Mouse (Mus musculus): ENCODE data around the gene Olfr810.

Gene Olfr810

DNA sequence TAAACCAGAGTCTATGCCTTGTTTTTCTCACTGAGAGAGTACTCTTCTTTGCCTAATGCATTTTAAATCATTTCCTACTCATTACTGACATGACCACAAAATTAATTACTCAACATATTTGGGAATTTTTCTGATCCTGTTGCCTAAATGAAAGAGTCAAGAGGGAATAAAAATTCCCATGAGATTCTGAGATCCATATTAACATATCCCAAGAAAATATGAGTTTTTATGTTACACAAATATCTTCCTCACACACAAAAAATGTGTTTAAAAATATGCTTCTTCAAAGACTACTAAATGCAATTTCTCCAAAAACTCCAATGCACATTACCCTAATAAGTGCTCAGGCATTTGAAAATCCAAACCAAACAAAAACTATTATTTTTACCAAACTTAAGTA, at the start of gene Olfr810:
Gene Olfr810 (minus strand): TSS at position 101 of the 400 bp plus-strand sequence.
- no peak for DNase-seq (ENCODE audit: low read depth, low spot score)

DNA sequence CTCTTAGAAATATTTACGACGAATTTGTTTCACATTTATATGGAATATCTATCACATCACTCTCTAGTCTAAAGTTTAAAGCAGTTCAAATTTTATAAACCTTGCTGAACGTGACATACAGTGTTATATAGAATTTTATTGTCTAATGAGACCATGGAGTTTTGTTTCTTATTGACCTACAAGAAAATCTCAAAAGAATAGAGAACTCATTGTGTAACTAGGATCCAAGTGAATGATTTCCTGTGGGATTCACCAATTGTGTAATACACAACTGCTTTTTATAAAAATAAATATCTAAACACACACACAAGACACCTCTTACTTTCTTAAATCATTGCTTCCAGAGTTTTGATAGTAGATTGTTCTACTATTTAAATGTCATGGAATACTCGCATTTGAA, 9.6 kb upstream of the Olfr810 start, which contains the start of gene Olfr811:
Gene Olfr811 (minus strand): TSS at position 101 of the 400 bp plus-strand sequence.
- DNase-seq (ENCODE audit: low read depth, low spot score) = no peak

DNA sequence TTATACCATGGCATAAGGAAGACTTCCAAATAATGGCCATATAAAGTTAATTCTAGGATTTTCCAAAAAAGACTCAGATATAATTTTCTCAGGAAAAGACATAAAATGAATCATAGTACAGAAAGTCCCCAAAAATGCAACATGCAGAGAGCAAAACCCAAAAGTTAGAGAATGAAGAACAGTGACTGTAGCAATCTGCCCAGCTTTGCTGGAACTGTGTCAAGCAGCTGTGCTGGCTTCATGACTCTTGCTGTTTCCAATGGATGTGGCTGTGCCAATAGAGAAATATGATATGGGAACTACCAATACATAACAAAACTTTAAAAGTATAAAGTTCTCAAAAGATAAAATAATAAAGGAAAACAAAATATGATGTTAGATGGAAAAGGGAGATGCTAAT, 16.6 kb downstream of the Olfr810 start:
- DNase-seq (ENCODE audit: low read depth, low spot score) = no peak

DNA sequence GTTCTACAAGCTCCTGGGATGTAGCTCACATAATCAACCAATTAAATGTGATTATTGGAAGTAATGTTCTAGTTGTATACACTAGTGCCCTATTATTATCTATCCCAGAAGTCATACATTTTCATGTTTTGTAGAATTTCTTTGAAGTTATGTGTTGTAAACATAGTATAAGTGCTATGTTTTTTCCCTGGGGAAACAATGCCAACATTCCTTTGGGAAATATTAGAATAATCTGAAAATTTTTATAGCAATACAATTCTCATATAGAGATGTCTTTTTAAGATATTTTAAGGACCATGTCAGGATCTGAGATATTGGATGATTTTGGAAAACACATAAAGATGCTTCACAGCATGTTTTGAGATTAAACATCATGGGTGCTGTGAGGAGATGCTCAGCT, 20.4 kb downstream of the Olfr810 start, which contains the start of gene Olfr809:
Gene Olfr809 (plus strand): TSS at position 301 of the 400 bp plus-strand sequence.
- no peak for DNase-seq (ENCODE audit: low read depth, low spot score)

DNA sequence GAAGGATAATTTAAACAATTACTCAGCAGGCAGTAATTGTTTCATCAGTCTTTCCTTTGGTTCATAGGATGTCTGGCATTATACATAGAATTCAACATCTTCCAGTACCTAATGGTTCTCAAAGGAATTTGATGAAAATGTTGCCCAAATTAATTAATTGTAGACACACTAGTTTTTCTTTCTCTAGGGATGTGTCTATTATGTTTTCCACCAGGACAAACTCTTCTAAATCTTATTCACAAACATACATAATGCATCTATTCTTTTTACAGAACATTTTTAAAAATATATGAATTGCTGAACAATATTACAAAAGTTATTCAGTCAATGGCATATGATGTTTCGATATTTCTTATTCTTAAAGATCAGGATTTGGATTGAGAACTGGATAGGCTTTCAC, 29.5 kb downstream of the Olfr810 start, which contains the start of gene Olfr808:
Gene Olfr808 (plus strand): TSS at position 301 of the 400 bp plus-strand sequence.
- no peak for DNase-seq (ENCODE audit: low read depth, low spot score)

DNA sequence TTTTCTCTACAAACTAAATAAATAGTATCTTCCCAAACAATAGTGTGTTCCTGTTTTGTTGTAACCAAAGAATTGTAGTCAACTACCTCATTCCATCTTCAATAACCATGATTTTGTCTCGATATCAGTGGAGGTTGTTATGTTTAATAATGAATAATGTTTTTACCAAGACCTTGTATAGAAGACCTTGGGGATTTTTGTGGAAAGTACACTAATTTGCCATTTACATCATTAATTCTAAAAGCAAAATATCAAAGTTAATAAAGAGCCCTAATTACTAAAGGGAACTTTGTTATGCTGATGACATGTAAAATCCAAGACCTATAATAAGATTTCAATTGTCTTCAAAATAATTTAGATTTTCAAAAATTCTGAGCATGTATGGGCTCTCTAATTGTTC, 37.0 kb downstream of the Olfr810 start, which contains the start of gene Olfr807:
Gene Olfr807 (minus strand): TSS at position 101 of the 400 bp plus-strand sequence.
- DNase-seq (ENCODE audit: low read depth, low spot score) = no peak

DNA sequence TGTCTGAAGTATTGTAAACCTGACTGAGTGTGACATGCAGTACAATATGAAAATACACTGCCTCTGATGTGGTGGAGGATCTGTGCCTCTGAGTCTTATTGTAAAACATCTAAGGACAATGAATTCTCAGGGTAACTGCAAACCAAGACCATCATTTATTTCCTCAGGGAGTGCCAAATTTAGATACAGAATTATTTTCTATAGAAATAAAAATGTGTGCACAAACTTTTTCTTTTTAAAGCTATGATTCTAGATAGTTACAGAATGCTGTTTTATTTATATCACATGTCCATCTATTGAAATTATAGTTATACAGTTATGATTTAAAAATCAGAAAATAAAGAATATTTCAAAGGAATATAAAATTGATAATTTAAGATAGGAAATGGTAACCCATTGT, 52.9 kb downstream of the Olfr810 start, which contains the start of gene Olfr806:
Gene Olfr806 (minus strand): TSS at position 101 of the 400 bp plus-strand sequence.
- DNase-seq (ENCODE audit: low read depth, low spot score) = no peak
